Mouse (Mus musculus) stomach, embryonic 14.5 days (tissue): Measurements from ENCODE around the gene Rmnd1. TPM values are rescaled to one million over a fixed set of nuclear protein-coding genes. Genes with fewer than 3 reads are reported as not detected.

Source experiments
- ATAC-seq: fragments of 200-750 bp; cut with Nextera tagmentation; 2 replicates; pipeline ENCODE4 v1.8.0; 2017; ENCODE audit warnings: low read depth, moderate TSS enrichment; ENCODE audit not compliant: insufficient number of reproducible peaks, insufficient read depth, low FRiP score
- H3K27ac ChIP-seq: fragments of 300-500 bp; sonication (generic); 2 replicates; pipeline ENCODE4 v1.5.1; 2014; ENCODE audit warnings: mild to moderate bottlenecking, low read length, moderate library complexity, mixed read lengths
- H3K27me3 ChIP-seq: fragments of 300-500 bp; sonication (generic); 2 replicates; pipeline ENCODE4 v1.6.1; 2014; ENCODE audit warnings: low read length, control low read depth, mixed read lengths; ENCODE audit not compliant: control insufficient read depth, insufficient read depth
- H3K36me3 ChIP-seq: fragments of 300-500 bp; sonication (generic); 2 replicates; pipeline ENCODE4 v1.6.1; 2014; ENCODE audit warnings: mild to moderate bottlenecking, control low read depth, low read length, moderate library complexity, mixed read lengths; ENCODE audit not compliant: control insufficient read depth, insufficient read depth
- H3K4me1 ChIP-seq: fragments of 300-500 bp; sonication (generic); 2 replicates; pipeline ENCODE4 v1.6.1; 2014; ENCODE audit warnings: low read length, control low read depth, mixed read lengths; ENCODE audit not compliant: control insufficient read depth, insufficient read depth
- H3K4me2 ChIP-seq: fragments of 300-500 bp; sonication (generic); replicated peaks from 2 replicates; pipeline ENCODE4 v1.6.1; 2014; ENCODE audit warnings: low read depth, low read length, control low read depth
- H3K4me3 ChIP-seq: fragments of 300-500 bp; sonication (generic); 2 replicates; pipeline ENCODE4 v1.5.1; 2014; ENCODE audit warnings: low read depth, low read length, control low read depth
- H3K9ac ChIP-seq: fragments of 300-500 bp; sonication (generic); replicated peaks from 2 replicates; pipeline ENCODE4 v1.6.1; 2014; ENCODE audit warnings: low read depth, mild to moderate bottlenecking, control low read depth, low read length, moderate library complexity, mixed read lengths
- H3K9me3 ChIP-seq: fragments of 300-500 bp; sonication (generic); 2 replicates; pipeline ENCODE4 v1.6.1; 2016; ENCODE audit warnings: low read depth, low read length, control low read depth; ENCODE audit not compliant: control insufficient read depth
- WGBS: fragments of 180-500 bp; shearing (Covaris S2); extraction: QIAGEN DNeasy Blood & Tissue Kit; methylation state at CpG from one replicate; pipeline ENCODE4 v1.1.7; 2014; 5-methylcytosine and 5-hydroxymethylcytosine counted together
- polyA plus RNA-seq: library from polyadenylated mRNA; unstranded; fragments of >200 nt; fragmentation: Nextera tagmentation; extraction: Ambion mirVana; gene quantifications from 2 replicates; pipeline ENCODE4 v1.2.1, GENCODE M21; 2014

Rmnd1 gene
- polyA plus RNA-seq, 1 experiment from 2014 or later, result 55.1 TPM

DNA sequence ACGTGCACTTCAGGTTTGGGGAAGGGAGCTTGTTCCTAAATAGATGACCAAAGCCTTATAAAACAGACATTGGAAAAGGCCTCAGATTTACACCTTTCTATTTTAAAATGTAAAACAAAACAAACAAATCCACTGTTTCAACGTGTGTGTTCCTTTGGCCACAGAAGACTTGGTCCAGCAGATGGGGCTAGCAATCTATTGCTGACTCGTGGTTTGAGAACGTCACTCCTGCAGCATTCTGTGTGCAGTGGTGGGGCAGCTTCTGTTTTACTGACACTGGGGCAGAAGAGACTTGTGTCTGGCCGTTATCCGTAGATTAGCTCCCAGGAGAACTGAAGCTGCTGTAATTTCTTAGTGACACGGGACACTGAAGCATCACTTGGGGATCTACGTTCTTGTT lies 6.9 kb downstream of the Rmnd1 start:
- Histone ChIP-seq H3K27ac (no peak overlapping the region), H3K4me1 (no peaks in the 10 kb centered on the region), H3K4me2 (no peak overlapping the region), H3K9ac (no peak overlapping the region), H3K9me3 (no peaks in the 10 kb centered on the region), H3K36me3 (peaks cover 32% of the 10 kb centered on the region), H3K4me3 (no peak overlapping the region), H3K27me3 (no peaks in the 10 kb centered on the region)
- no peak for ATAC-seq
- WGBS, result 73% methylated on average over 8 of the region's 8 CpGs

GRCm38 (mm10) chr10:4407191-4407590 lies 25.0 kb downstream of the Rmnd1 start:
- Histone ChIP-seq H3K4me1 (no peaks in the 10 kb centered on the region), H3K4me2 (no peak overlapping the region), H3K36me3 (peaks cover 44% of the 10 kb centered on the region), H3K9ac (no peak overlapping the region), H3K27me3 (no peaks in the 10 kb centered on the region), H3K4me3 (no peak overlapping the region), H3K9me3 (no peaks in the 10 kb centered on the region), H3K27ac (no peak overlapping the region)
- 81% methylated on average over 1 of the region's 1 CpGs for WGBS
- no peak for ATAC-seq

DNA sequence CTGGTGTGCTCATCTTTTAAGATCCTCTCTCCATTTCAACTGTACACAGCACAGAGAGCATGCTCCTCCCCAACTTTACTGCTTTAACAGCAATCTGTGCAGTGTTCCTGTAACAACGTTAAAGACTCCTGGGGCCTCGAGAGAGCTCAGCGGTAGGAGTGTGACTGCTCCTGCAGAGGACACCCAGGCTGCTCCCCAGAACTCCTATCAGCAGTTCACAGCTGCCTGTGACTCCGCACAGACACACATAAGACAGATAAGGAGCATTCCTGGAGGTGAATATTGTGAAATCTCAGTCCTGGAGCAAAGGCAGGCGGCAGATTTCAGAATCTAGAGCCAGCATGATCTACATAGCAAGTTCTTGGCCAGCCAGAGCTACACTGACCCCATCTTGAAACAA lies 26.7 kb downstream of the Rmnd1 start:
- H3K36me3 ChIP-seq, result peaks cover 35% of the 10 kb centered on the region
- no peak overlapping the region for H3K9ac ChIP-seq
- H3K9me3 ChIP-seq, result no peaks in the 10 kb centered on the region
- no peak overlapping the region for H3K4me2 ChIP-seq
- no peaks in the 10 kb centered on the region for H3K4me1 ChIP-seq
- H3K27ac ChIP-seq, result no peak overlapping the region
- no peaks in the 10 kb centered on the region for H3K27me3 ChIP-seq
- no peak overlapping the region for H3K4me3 ChIP-seq
- WGBS, result 84% methylated on average over 5 of the region's 5 CpGs
- no peak for ATAC-seq

DNA sequence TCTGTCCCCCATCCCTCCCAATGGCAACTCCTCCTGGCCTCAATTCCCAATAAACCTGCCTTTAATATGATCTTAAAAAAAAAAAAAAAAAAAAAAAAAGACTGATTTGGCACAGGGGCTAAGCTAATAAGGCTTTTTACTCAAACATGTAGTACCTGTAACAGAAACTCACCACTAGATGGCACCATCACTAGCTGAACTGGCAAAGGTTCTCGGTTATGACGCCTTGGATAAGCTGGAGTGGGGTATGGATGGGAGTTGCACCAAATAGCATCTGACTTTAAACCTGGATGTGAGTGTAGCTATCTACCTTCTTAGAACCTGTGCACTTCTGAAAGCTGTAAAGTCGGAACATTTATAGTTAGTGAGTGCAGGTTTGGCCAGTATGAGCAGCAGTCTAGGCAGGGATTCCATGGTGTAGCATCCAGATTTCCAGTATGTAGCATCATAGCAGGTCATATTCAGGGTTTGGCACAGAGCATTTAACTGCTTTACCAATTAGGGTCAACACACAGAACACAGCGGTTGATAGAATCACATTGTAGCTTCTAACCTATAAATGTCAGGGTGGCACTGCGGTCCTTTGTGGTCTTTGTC lies 27.2 kb downstream of the Rmnd1 start:
- peaks cover 30% of the 10 kb centered on the region for H3K36me3 ChIP-seq
- WGBS, result 63% methylated on average over 5 of the region's 5 CpGs
- no peak for ATAC-seq

GRCm38 (mm10) chr10:4398058-4398457 lies 34.1 kb downstream of the Rmnd1 start:
- Histone ChIP-seq H3K9me3 (no peaks in the 10 kb centered on the region), H3K27ac (no peak overlapping the region), H3K36me3 (peaks cover 9% of the 10 kb centered on the region), H3K9ac (no peak overlapping the region), H3K4me3 (no peak overlapping the region), H3K27me3 (no peaks in the 10 kb centered on the region), H3K4me1 (0 out of 2 replicates have a peak, but pooled peaks cover 3% of the 10 kb centered on the region), H3K4me2 (no peak overlapping the region)
- 80% methylated on average over 5 of the region's 5 CpGs for WGBS
- ATAC-seq, result no peak

More for the DNA sequence above, 27.2 kb downstream of the Rmnd1 start:
- H3K9ac ChIP-seq, result no peak overlapping the region
- no peak overlapping the region for H3K4me2 ChIP-seq
- H3K27me3 ChIP-seq, result no peaks in the 10 kb centered on the region
- no peaks in the 10 kb centered on the region for H3K9me3 ChIP-seq
- H3K27ac ChIP-seq, result no peak overlapping the region
- H3K4me1 ChIP-seq, result no peaks in the 10 kb centered on the region
- H3K4me3 ChIP-seq, result no peak overlapping the region

- WGBS, result 76% methylated on average over 3 of the region's 3 CpGs
- Histone ChIP-seq H3K27ac (peak overlapping the region; percentile 21; the same call in 1 of the 2 replicates), H3K4me3 (no peak overlapping the region), H3K9ac (no peak overlapping the region), H3K4me1 (peaks cover 13% of the 10 kb centered on the region), H3K27me3 (no peaks in the 10 kb centered on the region), H3K9me3 (no peaks in the 10 kb centered on the region), H3K36me3 (peaks cover 9% of the 10 kb centered on the region), H3K4me2 (no peak overlapping the region)
- ATAC-seq, result no peak
Measured at GRCm38 (mm10) chr10:4395321-4395720, 36.9 kb downstream of the Rmnd1 start.

DNA sequence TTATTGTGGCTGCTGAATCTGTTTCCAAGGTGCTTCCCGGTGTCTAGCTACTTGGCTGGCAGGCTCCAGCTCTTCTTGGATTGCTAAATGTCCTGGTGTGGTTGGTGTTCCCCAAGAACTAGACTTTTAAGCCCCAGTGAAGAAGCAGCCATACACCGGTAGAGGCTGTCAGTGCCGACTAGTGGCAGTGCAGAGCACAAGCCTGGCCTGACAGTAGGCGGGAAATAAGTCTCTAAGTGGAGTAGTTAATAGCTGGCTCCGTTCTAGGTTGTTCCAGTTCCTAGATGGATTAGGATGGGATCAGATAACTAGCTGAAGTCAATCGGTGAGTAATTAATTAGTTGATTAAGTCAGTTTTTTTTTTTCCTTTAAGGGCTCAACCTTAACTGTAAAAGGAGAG lies 40.3 kb downstream of the Rmnd1 start:
- no peak for ATAC-seq
- 44% methylated on average over 6 of the region's 6 CpGs for WGBS
- Histone ChIP-seq H3K9ac (no peak overlapping the region), H3K4me3 (no peak overlapping the region), H3K27ac (peak overlapping the region; percentile 15; the same call in 1 of the 2 replicates), H3K36me3 (peaks cover 6% of the 10 kb centered on the region), H3K4me2 (peak overlapping the region; percentile 10; the same call in 1 of the 2 replicates), H3K27me3 (no peaks in the 10 kb centered on the region), H3K4me1 (peaks cover 27% of the 10 kb centered on the region), H3K9me3 (no peaks in the 10 kb centered on the region)

- no peaks in the 10 kb centered on the region for H3K27me3 ChIP-seq
- H3K4me2 ChIP-seq, result peak overlapping the region; percentile 10; the same call in 1 of the 2 replicates
- H3K9me3 ChIP-seq, result no peaks in the 10 kb centered on the region
- peaks cover 27% of the 10 kb centered on the region for H3K4me1 ChIP-seq
- no peak for ATAC-seq
- H3K9ac ChIP-seq, result no peak overlapping the region
- no peak overlapping the region for H3K4me3 ChIP-seq
- no peak overlapping the region for H3K27ac ChIP-seq
- peaks cover 6% of the 10 kb centered on the region for H3K36me3 ChIP-seq
- 62% methylated on average over 5 of the region's 5 CpGs for WGBS
Measured at GRCm38 (mm10) chr10:4391076-4391475, 41.1 kb downstream of the Rmnd1 start.

- H3K4me1 ChIP-seq, result peaks cover 27% of the 10 kb centered on the region
Measured at GRCm38 (mm10) chr10:4390550-4390949, 41.6 kb downstream of the Rmnd1 start.

More at GRCm38 (mm10) chr10:4390550-4390949, 41.6 kb downstream of the Rmnd1 start:
- H3K4me2 ChIP-seq, result no peak overlapping the region
- peaks cover 5% of the 10 kb centered on the region for H3K36me3 ChIP-seq
- no peak overlapping the region for H3K27ac ChIP-seq
- H3K4me3 ChIP-seq, result no peak overlapping the region
- no peak overlapping the region for H3K9ac ChIP-seq
- H3K9me3 ChIP-seq, result no peaks in the 10 kb centered on the region
- H3K27me3 ChIP-seq, result no peaks in the 10 kb centered on the region
- no peak for ATAC-seq
- 50% methylated on average over 2 of the region's 2 CpGs for WGBS
